Mouse (Mus musculus) MN1 (cell line): ENCODE measurements around the gene Cabin1.
A peak's percentile ranks its signal among the peaks of the same experiment; 100 is the strongest.
"Not testable (repeated sequence)": the region's sequence is repeated elsewhere in the genome, so short reads cannot be mapped to it uniquely, and the experiment has no call there.

Source experiments
- DNase-seq: peaks from one replicate; pipeline ENCODE4 v3.0.0-alpha.2; 2016; ENCODE audit warnings: low spot score

Cabin1 gene

DNA sequence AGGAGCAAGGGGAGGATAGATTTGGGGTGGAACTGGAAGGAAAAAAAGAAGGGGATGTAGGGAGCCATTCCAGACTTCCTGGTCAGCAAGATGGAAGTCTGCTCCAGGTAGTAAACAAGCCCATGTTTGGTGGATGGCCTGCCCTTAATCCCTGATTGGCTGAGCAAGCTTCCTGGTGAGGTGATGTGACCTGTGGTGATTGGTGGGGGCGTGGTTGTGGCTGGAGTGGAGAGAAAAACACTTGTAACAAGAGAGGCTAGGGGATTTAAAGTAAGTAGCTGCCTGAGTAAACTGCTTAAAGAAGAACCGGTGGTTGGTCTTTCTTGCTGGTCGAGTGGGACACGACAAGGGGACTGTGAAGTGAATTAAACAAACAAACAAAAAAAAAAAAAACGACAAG, 3.6 kb upstream of the Cabin1 start:
- DNase-seq: not testable (repeated sequence)

GRCm38 (mm10) chr10:75766856-75767255, 2.7 kb upstream of the Cabin1 start:
- DNase-seq: no peak

DNA sequence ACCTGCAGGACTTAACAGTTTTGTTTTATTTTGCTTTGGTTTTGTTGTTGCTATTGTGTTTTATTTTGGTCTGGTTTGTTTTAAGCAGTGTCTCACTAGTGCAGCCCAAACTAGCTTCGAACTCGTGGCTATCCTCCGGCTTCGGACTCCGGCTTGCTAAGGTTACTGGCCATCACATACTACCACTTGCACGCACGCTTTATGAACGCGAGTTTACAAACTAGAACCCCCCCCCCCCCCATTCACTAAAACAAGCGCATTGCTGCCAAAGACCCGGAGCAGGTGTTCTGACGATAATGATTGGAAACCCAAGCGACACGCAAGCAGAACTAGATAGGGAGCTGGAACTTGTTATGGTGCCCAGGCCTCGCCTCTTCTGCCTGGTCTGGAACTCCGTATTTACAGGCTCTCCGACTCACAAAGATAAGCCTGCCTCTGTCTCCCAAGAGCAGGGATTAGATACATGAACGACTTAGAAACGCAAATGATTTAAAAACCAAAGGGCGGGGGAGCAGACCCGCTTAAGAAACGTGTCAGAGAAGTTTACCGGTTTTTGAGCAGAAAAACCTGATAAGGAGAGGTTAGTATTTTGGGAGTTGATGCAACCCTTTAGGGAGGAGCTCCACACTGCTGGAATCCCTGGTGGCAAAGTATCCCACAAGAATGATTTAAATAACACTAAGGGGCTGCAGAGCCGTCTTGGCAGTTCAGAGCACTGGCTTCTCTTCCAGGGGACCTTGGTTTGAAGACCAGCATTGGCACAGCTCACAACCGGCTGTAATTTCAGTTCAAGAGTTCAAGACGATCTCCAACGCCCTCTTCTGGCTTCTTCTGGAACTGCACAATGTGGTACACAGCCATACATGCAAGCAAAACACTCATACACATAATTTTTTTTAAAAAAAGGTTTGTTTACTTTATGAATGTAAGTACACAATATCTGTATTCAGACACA, 655 bp upstream of the Cabin1 start:
- peak; percentile 87 for DNase-seq

DNA sequence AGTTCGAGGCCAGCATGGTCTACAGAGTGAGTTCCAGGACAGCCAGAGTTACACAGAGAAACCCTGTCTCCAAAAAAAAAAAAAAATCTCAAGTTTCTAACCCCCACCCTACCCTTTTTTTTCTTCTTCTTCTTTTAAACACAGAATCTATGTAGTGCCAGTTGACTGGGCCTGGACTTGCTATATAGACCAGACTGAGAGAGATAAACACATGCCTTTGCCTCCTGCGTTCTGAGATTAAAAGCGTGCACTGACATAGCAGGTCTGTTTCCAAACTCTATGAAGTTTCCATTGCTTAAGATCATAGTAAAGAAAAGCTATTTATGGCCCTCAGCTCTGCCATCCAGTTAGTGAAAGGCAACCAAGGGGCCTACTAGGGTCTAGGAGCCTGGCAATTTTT, 1.7 kb downstream of the Cabin1 start:
- no peak for DNase-seq

DNA sequence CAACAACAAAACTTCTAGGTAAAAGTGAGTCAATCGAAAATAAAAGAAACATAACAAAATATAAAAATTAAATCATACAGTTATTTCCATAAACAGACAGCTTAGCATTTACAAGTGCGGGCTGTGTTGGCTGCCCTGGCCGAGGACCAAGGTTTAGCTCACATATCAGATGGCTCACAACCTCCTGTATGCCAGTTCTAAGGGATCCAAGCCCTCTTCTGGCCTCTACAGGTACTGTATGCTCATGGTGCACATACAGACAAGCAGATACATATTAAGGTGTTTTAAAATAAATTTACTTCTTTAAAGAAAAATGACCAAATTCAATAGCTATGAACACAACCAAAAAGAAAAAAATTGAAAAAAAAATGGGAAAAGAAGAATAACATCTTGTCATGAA, 3.8 kb downstream of the Cabin1 start:
- no peak for DNase-seq

GRCm38 (mm10) chr10:75756719-75757118, 7.4 kb downstream of the Cabin1 start:
- DNase-seq: no peak

- peak; percentile 75 for DNase-seq
Measured at GRCm38 (mm10) chr10:75744017-75744416, 20.1 kb downstream of the Cabin1 start.

GRCm38 (mm10) chr10:75743369-75743768, 20.8 kb downstream of the Cabin1 start:
- no peak for DNase-seq

DNA sequence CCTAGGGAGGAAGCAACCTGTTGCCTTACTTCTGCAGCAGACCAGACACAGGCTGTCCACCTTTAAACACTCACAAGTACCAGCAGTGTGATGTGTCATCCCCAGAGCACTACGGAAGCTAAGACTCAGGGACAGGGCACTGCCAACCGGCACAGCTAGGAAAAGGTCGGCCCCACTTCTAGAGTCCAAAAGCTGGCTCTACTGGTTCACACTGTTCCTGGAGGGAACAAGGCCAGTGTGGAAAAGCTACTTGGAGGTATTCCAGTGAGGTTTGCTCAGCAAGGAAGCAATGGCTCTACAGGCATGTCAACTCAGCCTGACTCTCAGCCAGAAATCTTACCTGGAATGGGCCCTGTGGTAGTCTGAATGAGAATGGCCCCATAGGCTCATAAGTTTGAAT, 23.3 kb downstream of the Cabin1 start:
- DNase-seq: no peak

GRCm38 (mm10) chr10:75725449-75725848, 38.7 kb downstream of the Cabin1 start:
- no peak for DNase-seq

DNA sequence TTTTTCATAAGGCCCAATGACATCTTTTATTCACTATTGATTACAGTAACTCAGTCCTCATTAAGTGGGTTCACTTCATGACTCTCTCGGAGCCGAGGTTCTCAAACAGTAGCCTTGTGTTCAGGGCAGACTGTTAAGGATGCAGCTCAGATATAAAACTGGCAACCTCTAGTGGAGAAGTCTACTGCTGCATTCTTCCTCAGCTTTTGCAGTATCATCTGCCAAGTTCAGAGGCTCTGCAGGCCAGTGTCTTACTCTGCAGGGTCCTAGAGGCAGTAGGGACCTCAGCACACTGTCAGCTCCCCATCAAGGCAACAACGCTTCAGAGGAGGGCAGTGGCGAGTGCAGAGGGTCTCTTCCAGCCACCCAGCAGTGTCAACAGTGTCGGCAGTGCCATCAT, 43.9 kb downstream of the Cabin1 start:
- DNase-seq: no peak

DNA sequence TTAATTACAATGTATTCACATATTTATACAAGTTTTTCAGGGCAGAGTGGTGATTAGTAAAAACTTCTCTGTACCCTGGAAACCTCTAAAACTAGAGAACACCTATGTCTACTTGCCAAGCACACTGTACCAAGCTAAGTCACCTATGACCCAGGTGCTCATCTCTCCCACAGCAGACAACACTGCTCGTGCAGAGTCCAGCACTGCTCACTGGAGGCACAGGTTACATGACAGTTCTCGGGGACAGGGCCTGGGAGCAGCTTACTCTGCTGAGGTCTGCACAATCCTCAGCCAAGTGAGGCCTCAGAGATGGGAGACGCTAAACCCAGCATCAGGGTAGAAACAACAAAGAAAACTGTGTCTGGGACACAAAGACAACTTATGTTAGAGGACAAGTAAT, 49.3 kb downstream of the Cabin1 start:
- no peak for DNase-seq

GRCm38 (mm10) chr10:75713026-75713425, 51.1 kb downstream of the Cabin1 start:
- DNase-seq: no peak

- DNase-seq: no peak
Measured at GRCm38 (mm10) chr10:75710210-75710609, 53.9 kb downstream of the Cabin1 start.

DNA sequence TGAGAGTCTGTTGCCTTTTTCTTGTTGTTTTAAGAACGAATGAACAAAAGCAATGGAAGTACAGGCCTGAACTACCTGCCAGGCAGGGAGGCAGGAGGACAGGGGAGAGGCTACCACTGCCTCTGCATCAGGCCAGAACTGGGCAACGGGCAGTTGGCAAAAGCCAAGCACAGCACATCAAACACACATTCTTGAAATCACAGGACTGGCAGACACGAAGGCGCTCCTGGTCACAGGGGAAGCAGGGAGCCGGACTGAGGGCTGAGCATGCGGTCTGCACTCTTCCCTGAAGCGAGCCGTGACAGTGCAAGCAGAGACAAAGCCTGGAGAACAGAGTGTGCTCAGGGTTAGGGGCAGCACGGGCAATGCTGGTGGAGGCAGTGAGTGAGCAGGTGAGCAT, 54.9 kb downstream of the Cabin1 start:
- DNase-seq: no peak

- no peak for DNase-seq
Measured at GRCm38 (mm10) chr10:75708633-75708992, 55.5 kb downstream of the Cabin1 start.

- no peak for DNase-seq
Measured at GRCm38 (mm10) chr10:75707901-75708632, 56.1 kb downstream of the Cabin1 start.

- DNase-seq: no peak
Measured at GRCm38 (mm10) chr10:75706632-75707216, 57.4 kb downstream of the Cabin1 start.

- DNase-seq: no peak
Measured at GRCm38 (mm10) chr10:75705681-75706400, 58.3 kb downstream of the Cabin1 start.

GRCm38 (mm10) chr10:75704212-75705185, 59.6 kb downstream of the Cabin1 start:
- peak; percentile 95 for DNase-seq

GRCm38 (mm10) chr10:75703504-75703903, 60.6 kb downstream of the Cabin1 start:
- peak; percentile 29 for DNase-seq
